Mouse (Mus musculus): ENCODE measurements around the gene Rtkn2. TPM values are rescaled to one million over a fixed set of nuclear protein-coding genes. Genes with fewer than 3 reads are reported as not detected.

Gene Rtkn2
- polyA plus RNA-seq, 1 experiment from 2014 or later, result 14.0 TPM

DNA sequence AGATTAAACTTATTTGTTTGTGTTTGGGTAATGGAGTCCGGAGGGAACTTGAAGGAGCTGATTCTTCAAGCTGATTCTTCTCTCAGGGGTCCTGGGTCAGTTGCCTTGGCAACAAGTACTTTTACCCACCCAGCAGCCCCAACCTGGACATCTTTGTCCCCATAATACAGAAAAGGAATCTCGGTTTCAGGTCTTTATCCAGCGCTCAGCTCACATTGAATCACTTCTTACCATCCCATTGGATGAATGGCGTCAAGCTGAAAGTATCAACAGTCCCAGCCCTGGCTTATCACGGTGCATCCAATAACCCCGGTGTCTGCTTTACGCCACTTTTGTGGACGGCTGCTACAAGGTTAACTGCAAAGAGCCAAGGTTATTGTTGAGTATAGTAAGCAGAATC, 89.1 kb downstream of the Rtkn2 start:
- no peak for ATAC-seq (ENCODE audit: low FRiP score)
- Histone ChIP-seq H3K4me2 (replicated peaks) (no peak overlapping the region), H3K4me1 (peaks cover 15% of the 10 kb centered on the region), H3K4me3 (no peak overlapping the region), H3K9ac (no peak overlapping the region), H3K27me3 (no peaks in the 10 kb centered on the region), H3K27ac (no peak overlapping the region), H3K36me3 (no peaks in the 10 kb centered on the region), H3K9me3 (replicated peaks) (no peaks in the 10 kb centered on the region)
- WGBS, result 87% methylated on average over 8 of the region's 8 CpGs

DNA sequence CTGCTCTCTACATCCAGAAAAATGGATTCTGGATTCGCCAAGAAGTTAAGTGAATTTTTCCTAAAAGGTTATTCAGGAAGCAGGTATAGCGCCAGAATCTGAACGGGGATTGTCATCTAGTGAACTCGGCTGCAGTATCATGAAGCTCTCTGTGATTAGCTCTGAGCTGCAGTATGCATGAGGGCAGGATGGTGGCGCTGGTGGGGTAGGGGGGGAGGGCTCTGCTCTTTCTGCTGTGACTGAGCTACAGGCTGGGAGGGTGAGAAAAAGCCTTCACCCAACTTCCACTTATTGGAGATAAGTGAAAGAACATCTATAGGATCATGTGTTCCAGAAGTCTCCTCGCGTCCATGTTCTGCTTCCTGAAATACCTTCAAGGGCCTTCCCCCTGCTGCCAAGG, 91.7 kb downstream of the Rtkn2 start:
- ATAC-seq (ENCODE audit: low FRiP score), result no peak
- no peaks in the 10 kb centered on the region for H3K9me3 ChIP-seq (replicated peaks)
- no peaks in the 10 kb centered on the region for H3K36me3 ChIP-seq
- H3K4me1 ChIP-seq, result no peaks in the 10 kb centered on the region
- H3K4me3 ChIP-seq, result no peak overlapping the region
- no peaks in the 10 kb centered on the region for H3K27me3 ChIP-seq
- H3K27ac ChIP-seq, result no peak overlapping the region
- no peak overlapping the region for H3K4me2 ChIP-seq (replicated peaks)
- H3K9ac ChIP-seq, result no peak overlapping the region
- 84% methylated on average over 7 of the region's 7 CpGs for WGBS

- WGBS, result 79% methylated on average over 4 of the region's 4 CpGs
Observed at GRCm38 (mm10) chr10:68072626-68073025, 93.3 kb downstream of the Rtkn2 start.

GRCm38 (mm10) chr10:68074291-68074690, 94.9 kb downstream of the Rtkn2 start:
- no peaks in the 10 kb centered on the region for H3K27me3 ChIP-seq
- no peak for ATAC-seq (ENCODE audit: low FRiP score)

More at GRCm38 (mm10) chr10:68072626-68073025, 93.3 kb downstream of the Rtkn2 start:
- H3K4me3 ChIP-seq, result no peak overlapping the region
- no peaks in the 10 kb centered on the region for H3K36me3 ChIP-seq
- H3K27me3 ChIP-seq, result no peaks in the 10 kb centered on the region
- H3K27ac ChIP-seq, result no peak overlapping the region
- H3K9me3 ChIP-seq (replicated peaks), result no peaks in the 10 kb centered on the region
- H3K4me2 ChIP-seq (replicated peaks), result no peak overlapping the region
- no peaks in the 10 kb centered on the region for H3K4me1 ChIP-seq
- no peak for ATAC-seq (ENCODE audit: low FRiP score)
- no peak overlapping the region for H3K9ac ChIP-seq

DNA sequence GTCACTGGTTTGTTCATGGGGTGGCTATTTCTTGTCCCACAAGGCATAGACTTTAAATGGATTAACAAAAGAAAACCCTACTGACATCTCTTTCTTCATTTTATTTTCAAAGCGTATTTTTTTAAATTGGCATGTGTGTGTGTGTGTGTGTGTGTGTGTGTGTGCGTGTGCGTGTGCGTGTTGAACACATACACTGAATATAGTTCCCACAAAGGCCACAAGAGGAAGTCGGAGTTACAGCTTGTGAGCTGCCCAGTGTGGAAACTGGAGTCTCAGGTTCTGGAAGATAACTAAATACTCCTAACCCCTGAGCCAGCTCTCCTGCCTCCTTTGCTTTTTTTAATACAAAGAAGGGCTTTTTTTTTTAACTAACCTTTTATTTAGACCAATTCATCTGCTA, 95.8 kb downstream of the Rtkn2 start:
- H3K9ac ChIP-seq, result no peak overlapping the region
- no peaks in the 10 kb centered on the region for H3K4me1 ChIP-seq
- no peak for ATAC-seq (ENCODE audit: low FRiP score)
- H3K27me3 ChIP-seq, result no peaks in the 10 kb centered on the region
- H3K4me3 ChIP-seq, result no peak overlapping the region
- H3K27ac ChIP-seq, result no peak overlapping the region
- no peaks in the 10 kb centered on the region for H3K36me3 ChIP-seq
- H3K9me3 ChIP-seq (replicated peaks), result no peaks in the 10 kb centered on the region
- no peak overlapping the region for H3K4me2 ChIP-seq (replicated peaks)
- WGBS, result 90% methylated on average over 5 of the region's 5 CpGs

More at GRCm38 (mm10) chr10:68074291-68074690, 94.9 kb downstream of the Rtkn2 start:
- H3K4me3 ChIP-seq, result no peak overlapping the region
- no peak overlapping the region for H3K4me2 ChIP-seq (replicated peaks)
- no peaks in the 10 kb centered on the region for H3K36me3 ChIP-seq
- H3K9me3 ChIP-seq (replicated peaks), result no peaks in the 10 kb centered on the region
- no peak overlapping the region for H3K9ac ChIP-seq
- WGBS, result 88% methylated on average over 12 of the region's 12 CpGs
- no peak overlapping the region for H3K27ac ChIP-seq
- no peaks in the 10 kb centered on the region for H3K4me1 ChIP-seq

- H3K36me3 ChIP-seq, result no peaks in the 10 kb centered on the region
- no peaks in the 10 kb centered on the region for H3K4me1 ChIP-seq
- ATAC-seq (ENCODE audit: low FRiP score), result no peak
- H3K4me2 ChIP-seq (replicated peaks), result no peak overlapping the region
- H3K27me3 ChIP-seq, result no peaks in the 10 kb centered on the region
- WGBS, result 98% methylated on average over 3 of the region's 3 CpGs
- H3K4me3 ChIP-seq, result no peak overlapping the region
- H3K27ac ChIP-seq, result no peak overlapping the region
- H3K9me3 ChIP-seq (replicated peaks), result no peaks in the 10 kb centered on the region
- H3K9ac ChIP-seq, result no peak overlapping the region
Observed at GRCm38 (mm10) chr10:68078708-68079107, 99.3 kb downstream of the Rtkn2 start.

DNA sequence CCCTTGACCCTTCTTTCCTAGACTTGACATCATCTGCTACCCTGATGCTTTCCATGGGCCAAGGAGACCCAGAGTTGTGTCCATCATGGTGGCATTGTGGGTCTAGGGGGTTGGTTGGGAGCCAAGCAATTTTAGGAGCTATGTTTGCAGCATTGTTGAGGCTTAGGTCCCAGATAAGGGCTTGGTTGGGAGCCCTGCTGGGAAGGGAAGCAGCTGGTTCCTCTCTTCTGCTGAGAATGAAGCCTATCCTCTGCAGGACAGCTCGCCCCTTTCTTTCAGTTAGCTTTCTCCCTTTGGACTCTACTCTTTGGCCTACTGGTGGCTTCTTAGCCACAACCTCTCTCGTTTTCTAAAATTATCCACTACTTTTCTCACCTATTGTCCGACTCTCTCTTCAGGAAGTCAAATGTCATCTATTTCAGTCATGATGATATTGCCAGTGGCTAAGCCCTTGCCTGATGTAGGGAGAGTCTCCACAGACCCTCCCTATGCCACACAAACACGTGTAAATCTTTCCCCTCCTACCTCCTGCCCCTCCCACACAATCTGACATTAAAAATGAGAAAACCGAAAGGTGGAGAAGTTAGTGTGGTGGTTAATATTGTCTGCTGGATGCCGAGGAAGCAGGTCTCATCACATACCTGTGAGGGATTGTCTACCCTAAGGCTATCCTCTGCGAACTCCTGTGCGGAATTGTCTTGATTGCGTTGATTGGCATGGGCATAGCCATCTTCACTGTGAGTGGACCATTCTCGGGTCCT, 100.7 kb downstream of the Rtkn2 start:
- 85% methylated on average over 10 of the region's 10 CpGs for WGBS
- ATAC-seq (ENCODE audit: low FRiP score), result no peak

DNA sequence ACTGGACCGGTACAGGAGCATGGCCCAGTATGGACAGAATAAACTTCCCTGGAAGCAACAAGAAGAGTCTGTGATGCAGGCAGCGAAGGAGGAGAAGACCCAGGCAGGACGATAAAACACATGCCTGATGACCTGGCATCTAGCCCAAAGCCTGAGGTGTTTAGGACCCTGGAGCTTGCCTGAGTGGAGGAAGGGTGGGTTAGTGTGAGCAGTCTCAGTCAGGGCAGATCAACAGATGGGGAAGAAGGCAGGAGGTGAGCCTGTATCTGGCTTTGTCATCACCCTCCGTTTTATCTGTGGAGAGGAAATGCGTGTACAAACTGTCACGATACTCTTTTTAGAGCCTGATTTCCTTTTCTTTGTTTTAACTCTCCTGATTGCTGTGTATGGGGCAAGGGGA, 102.3 kb downstream of the Rtkn2 start:
- Histone ChIP-seq H3K36me3 (no peaks in the 10 kb centered on the region), H3K27ac (no peak overlapping the region), H3K4me3 (no peak overlapping the region), H3K4me2 (replicated peaks) (no peak overlapping the region), H3K9me3 (replicated peaks) (no peaks in the 10 kb centered on the region), H3K4me1 (no peaks in the 10 kb centered on the region), H3K9ac (no peak overlapping the region), H3K27me3 (no peaks in the 10 kb centered on the region)
- no peak for ATAC-seq (ENCODE audit: low FRiP score)
- 82% methylated on average over 6 of the region's 6 CpGs for WGBS

More for the DNA sequence above, 100.7 kb downstream of the Rtkn2 start:
- no peaks in the 10 kb centered on the region for H3K4me1 ChIP-seq
- H3K4me3 ChIP-seq, result no peak overlapping the region
- H3K36me3 ChIP-seq, result no peaks in the 10 kb centered on the region
- H3K27ac ChIP-seq, result no peak overlapping the region
- no peak overlapping the region for H3K4me2 ChIP-seq (replicated peaks)
- no peak overlapping the region for H3K9ac ChIP-seq
- no peaks in the 10 kb centered on the region for H3K27me3 ChIP-seq
- no peaks in the 10 kb centered on the region for H3K9me3 ChIP-seq (replicated peaks)

- Histone ChIP-seq H3K36me3 (no peaks in the 10 kb centered on the region), H3K9me3 (replicated peaks) (no peaks in the 10 kb centered on the region), H3K27ac (no peak overlapping the region), H3K9ac (no peak overlapping the region), H3K4me1 (no peaks in the 10 kb centered on the region), H3K4me3 (no peak overlapping the region), H3K4me2 (replicated peaks) (no peak overlapping the region), H3K27me3 (no peaks in the 10 kb centered on the region)
- WGBS, result 77% methylated on average over 4 of the region's 4 CpGs
- no peak for ATAC-seq (ENCODE audit: low FRiP score)
Observed at GRCm38 (mm10) chr10:68085574-68085973, 106.2 kb downstream of the Rtkn2 start.

- no peak overlapping the region for H3K4me2 ChIP-seq (replicated peaks)
- H3K4me3 ChIP-seq, result no peak overlapping the region
- no peaks in the 10 kb centered on the region for H3K27me3 ChIP-seq
- no peak overlapping the region for H3K27ac ChIP-seq
- no peaks in the 10 kb centered on the region for H3K9me3 ChIP-seq (replicated peaks)
- ATAC-seq (ENCODE audit: low FRiP score), result no peak
- no peak overlapping the region for H3K9ac ChIP-seq
- H3K4me1 ChIP-seq, result no peaks in the 10 kb centered on the region
- no peaks in the 10 kb centered on the region for H3K36me3 ChIP-seq
- WGBS, result 77% methylated on average over 4 of the region's 4 CpGs
Observed at GRCm38 (mm10) chr10:68086973-68087372, 107.6 kb downstream of the Rtkn2 start.

GRCm38 (mm10) chr10:68087722-68088121, 108.4 kb downstream of the Rtkn2 start:
- no peak overlapping the region for H3K4me2 ChIP-seq (replicated peaks)
- H3K9ac ChIP-seq, result no peak overlapping the region
- WGBS, result 87% methylated on average over 3 of the region's 3 CpGs
- no peaks in the 10 kb centered on the region for H3K36me3 ChIP-seq
- no peaks in the 10 kb centered on the region for H3K4me1 ChIP-seq
- H3K27ac ChIP-seq, result no peak overlapping the region
- ATAC-seq (ENCODE audit: low FRiP score), result no peak
- H3K9me3 ChIP-seq (replicated peaks), result no peaks in the 10 kb centered on the region
- H3K4me3 ChIP-seq, result no peak overlapping the region
- H3K27me3 ChIP-seq, result no peaks in the 10 kb centered on the region

DNA sequence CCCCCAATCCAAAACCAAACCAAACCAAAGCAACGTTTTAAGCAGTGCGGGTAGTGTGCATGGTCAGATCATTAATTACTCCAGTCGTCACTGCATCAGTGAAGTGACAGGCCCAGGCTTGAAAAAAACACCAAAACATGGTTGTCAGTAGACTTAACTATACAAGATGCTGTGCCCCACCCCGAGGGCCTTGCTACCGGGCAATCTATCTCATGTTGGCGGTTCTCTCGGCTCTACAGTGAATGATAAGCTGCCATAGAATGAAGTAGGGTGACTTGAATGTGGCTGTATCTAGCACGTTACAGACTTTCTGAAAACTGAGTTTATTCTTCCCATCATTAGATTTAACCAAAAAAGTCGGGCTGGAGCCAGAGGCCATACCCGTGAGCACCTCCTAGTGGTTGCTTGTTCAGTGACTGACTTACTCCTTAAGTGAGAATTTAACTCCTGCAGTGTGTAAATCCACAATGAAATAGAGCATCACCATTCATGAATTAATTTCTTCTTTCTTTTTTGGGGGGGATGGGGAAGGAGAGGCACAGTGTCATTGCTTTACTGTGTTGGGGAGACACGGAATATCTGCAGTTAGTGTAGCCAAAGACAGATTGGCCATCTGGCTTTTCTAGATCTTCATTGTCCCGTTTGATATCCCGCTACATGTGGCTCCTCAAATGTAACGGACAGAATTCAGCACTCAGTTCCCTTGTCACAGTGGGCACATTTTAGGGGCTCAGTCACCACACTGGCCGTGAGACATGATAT, 110.2 kb downstream of the Rtkn2 start:
- WGBS, result 72% methylated on average over 15 of the region's 15 CpGs
- Histone ChIP-seq H3K9me3 (replicated peaks) (no peaks in the 10 kb centered on the region), H3K27me3 (no peaks in the 10 kb centered on the region), H3K9ac (no peak overlapping the region), H3K27ac (no peak overlapping the region), H3K4me2 (replicated peaks) (no peak overlapping the region), H3K4me3 (no peak overlapping the region), H3K36me3 (0 out of 2 replicates have a peak, but pooled peaks cover under 1% of the 10 kb centered on the region), H3K4me1 (no peaks in the 10 kb centered on the region)
- no peak for ATAC-seq (ENCODE audit: low FRiP score)

DNA sequence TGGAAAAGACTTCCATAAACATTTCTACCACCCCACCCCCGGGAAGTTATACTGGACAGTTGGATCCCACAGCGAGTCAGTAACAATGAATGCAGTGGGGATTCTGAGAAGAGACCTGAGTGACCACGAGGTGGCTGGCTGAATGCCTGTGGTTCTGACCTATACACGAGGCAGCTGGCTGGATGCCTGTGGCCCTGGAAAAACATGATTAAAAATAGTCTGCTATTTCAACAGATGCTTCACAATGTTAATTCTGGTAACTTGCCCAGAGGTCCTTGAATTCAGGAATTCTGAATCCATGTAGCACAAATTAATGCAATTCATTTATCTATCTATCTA, 110.8 kb downstream of the Rtkn2 start:
- H3K36me3 ChIP-seq, result peaks cover 6% of the 10 kb centered on the region; the same call in 1 of the 2 replicates
- H3K4me2 ChIP-seq (replicated peaks), result no peak overlapping the region
- H3K27ac ChIP-seq, result no peak overlapping the region
- H3K9me3 ChIP-seq (replicated peaks), result no peaks in the 10 kb centered on the region
- no peak overlapping the region for H3K9ac ChIP-seq
- WGBS, result 75% methylated on average over 4 of the region's 4 CpGs
- H3K4me1 ChIP-seq, result no peaks in the 10 kb centered on the region
- no peak overlapping the region for H3K4me3 ChIP-seq
- H3K27me3 ChIP-seq, result no peaks in the 10 kb centered on the region
- ATAC-seq (ENCODE audit: low FRiP score), result no peak
